Mouse (Mus musculus) heart, postnatal 25 days (tissue): ENCODE data around the gene 1700021F05Rik. TPM values are rescaled to one million over a fixed set of nuclear protein-coding genes. Genes with fewer than 3 reads are reported as not detected.

Experiments used
- DNase-seq: peaks from one replicate; pipeline ENCODE4 v3.0.0; 2022; ENCODE audit warnings: low spot score
- intact Hi-C: fragments of 180-260 bp; cut with DNase I; formaldehyde crosslinking; loops from one replicate; pipeline ENCODE4 v1.15.1; 2025
- total RNA-seq, 2 experiments: library from RNA; stranded (reverse); gene quantifications; 2 replicates each; pipeline ENCODE4 v1.2.3; 2021

1700021F05Rik gene
- 100 to 1,000 TPM; 107 to 111 TPM for total RNA-seq

GRCm38 (mm10) chr10:43540442-43541152 lies at the start of gene 1700021F05Rik:
Gene 1700021F05Rik (minus strand): TSS chr10:43540994.
- intact Hi-C loops: loop anchor here (2.0 to 5.0 kb wide), 2 partner anchors 60 to 778 kb away; partner anchors contain the start of gene Sec63
- peak; percentile 90 for DNase-seq

GRCm38 (mm10) chr10:43588470-43589177 lies 47.8 kb upstream of the 1700021F05Rik start:
- intact Hi-C loops: no loop called here
- no peak for DNase-seq

DNA sequence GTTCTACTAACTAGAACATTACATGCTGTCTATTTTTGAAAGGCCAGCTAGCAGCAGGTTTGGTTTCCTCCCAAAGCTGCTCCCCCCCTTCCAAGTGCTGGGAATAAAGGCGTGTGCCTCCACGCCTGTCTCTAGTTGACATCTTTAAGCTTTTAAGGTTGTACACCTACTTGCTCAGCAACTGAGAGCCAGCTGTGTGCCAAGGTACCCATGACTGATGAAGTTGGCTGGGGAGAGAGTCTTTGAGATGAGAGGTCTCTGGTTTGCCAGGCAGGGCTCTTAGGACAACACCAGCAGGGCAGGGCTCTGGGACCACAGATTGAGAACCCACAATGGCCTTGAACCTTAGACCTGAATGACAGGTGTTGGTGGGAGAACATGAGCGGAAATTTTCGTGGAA lies 43.7 kb upstream of the 1700021F05Rik start:
- no peak for DNase-seq
- intact Hi-C loops: no loop called here

DNA sequence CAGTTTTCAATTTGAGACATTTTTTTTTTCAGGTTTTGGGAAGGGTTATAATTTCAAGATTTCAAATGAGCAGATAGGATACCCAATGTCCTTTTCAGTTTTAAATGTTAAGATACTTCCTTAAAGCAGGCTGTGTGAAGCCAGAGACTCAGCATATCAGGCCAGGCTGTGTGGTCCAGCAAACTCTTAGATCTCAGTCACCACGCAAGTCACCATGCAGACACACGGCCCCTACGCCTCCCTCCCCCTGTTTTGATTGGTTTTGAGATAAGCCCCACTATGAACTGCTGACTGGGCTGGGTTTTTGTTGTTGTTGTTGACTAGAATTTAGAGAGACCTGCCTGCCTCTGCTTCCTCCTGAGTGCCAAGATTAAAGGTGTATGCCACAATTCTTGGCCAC lies 40.5 kb upstream of the 1700021F05Rik start:
- intact Hi-C loops: no loop called here

DNA sequence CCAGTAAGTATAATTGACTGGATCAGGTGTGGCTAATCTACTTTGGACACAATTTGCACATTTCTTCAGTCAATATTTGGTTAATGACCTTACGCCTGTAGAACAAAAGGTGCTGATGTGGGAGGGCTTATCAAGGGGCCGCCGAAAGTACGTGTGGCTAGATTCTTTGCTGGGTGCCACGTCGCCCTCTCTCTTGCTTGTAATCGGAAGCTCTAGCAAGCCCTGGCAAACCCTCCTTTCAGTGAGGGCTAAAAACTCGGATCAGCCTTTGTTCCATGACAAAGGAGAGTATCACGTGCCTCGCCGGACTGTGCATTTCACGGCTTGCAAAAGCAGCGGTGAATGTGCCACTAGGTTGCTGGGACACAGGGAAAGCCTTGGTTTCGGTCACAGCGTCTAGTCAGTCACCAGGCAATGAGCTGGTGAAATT lies 39.9 kb upstream of the 1700021F05Rik start:
- DNase-seq: no peak
- intact Hi-C loops: no loop called here

More for the DNA sequence above, 40.5 kb upstream of the 1700021F05Rik start:
- DNase-seq: no peak

- no peak for DNase-seq
- intact Hi-C loops: loop anchor here (5.0 to 10.0 kb wide), 2 partner anchors 493 to 595 kb away; no protein-coding TSS in a partner anchor
Measured at GRCm38 (mm10) chr10:43579381-43580261, 38.8 kb upstream of the 1700021F05Rik start.

DNA sequence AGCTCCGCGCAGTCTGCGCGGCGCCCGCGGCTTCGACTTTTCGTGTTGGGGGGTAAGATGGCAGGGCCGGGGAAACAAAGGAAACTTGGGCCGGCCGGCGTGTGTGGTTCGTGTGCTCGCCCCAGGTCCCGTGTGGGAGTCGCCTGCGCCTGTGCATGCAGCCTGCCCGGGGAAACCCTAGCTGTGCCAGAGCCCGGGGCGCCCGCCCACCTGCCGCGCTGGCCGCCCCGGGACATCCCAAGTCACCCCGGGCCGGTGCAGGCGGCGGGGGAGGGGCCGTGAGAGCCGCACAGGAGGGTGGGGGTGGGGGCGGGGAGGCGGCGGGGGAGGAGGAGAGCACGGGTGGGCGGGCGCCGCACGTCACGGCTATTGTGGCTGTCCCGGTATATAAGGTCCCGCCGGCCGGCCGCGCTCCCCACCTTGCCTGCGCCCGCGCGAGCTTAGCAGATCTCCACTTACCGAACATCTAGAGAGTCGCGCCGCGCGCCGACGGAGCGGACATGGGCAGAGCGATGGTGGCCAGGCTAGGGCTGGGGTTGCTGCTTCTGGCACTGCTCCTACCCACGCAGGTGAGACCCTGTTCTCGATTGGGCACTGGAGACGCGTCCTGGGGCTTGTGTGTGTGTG lies 38.1 kb upstream of the 1700021F05Rik start:
- intact Hi-C loops: loop anchor here (5.0 to 10.0 kb wide), 2 partner anchors 493 to 596 kb away; no protein-coding TSS in a partner anchor
- peak; percentile 21 for DNase-seq

- no peak for DNase-seq
Measured at GRCm38 (mm10) chr10:43578366-43578753, 37.6 kb upstream of the 1700021F05Rik start.

DNA sequence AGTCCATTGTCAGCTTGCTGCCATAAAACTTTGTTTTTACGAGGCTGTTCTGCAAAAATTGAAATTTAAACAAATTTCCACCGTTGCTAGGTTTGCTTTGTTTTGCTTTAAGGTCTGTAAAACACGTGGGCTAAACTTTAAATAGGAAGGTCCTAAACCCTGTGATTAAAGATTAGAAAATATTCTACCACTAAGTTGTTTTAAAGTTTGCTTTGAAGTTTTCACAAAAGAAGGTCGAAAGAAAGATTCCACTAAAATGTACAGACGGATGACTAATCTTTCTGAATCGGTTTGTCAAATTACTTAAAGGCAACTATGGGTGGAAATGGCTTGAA lies 37.2 kb upstream of the 1700021F05Rik start, which contains the start of gene Cd24a:
TSS of gene Cd24a (plus strand) at position 288 of the 335 bp plus-strand sequence.
- intact Hi-C loops: loop anchor here (5.0 to 10.0 kb wide), 2 partner anchors 494 to 597 kb away; no protein-coding TSS in a partner anchor

More at GRCm38 (mm10) chr10:43578366-43578753, 37.6 kb upstream of the 1700021F05Rik start:
- intact Hi-C loops: loop anchor here (5.0 to 10.0 kb wide), 2 partner anchors 494 to 596 kb away; no protein-coding TSS in a partner anchor

GRCm38 (mm10) chr10:43577299-43577996 lies 36.7 kb upstream of the 1700021F05Rik start:
- DNase-seq: no peak
- intact Hi-C loops: loop anchor here (5.0 to 10.0 kb wide), 2 partner anchors 495 to 597 kb away; no protein-coding TSS in a partner anchor

More for the DNA sequence above, 37.2 kb upstream of the 1700021F05Rik start, which contains the start of gene Cd24a:
- no peak for DNase-seq

- intact Hi-C loops: loop anchor here (1.0 to 10.0 kb wide), 4 partner anchors 296 to 600 kb away; no protein-coding TSS in a partner anchor
Measured at GRCm38 (mm10) chr10:43574956-43575355, 34.2 kb upstream of the 1700021F05Rik start.

DNA sequence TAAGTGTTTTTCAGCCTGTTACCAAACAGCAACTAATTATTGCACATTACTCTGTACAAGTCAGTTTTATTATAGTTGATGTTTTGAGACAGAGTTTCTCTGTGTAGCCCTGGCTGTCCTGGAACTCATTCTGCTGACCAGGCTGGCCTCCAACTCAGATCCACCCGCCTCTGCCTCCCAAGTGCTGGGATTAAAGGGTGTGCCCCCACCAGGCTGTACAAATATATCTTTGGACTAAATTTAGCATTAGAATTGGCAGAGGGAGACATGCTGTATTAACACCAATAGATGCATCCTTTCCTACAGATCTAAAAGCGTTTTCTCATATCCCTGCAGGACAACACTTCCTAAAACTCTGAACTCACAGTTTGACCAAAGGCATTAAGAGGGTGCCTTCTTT lies 33.6 kb upstream of the 1700021F05Rik start:
- DNase-seq: no peak
- intact Hi-C loops: loop anchor here (2.0 to 10.0 kb wide), 2 partner anchors 296 to 600 kb away; no protein-coding TSS in a partner anchor

More at GRCm38 (mm10) chr10:43574956-43575355, 34.2 kb upstream of the 1700021F05Rik start:
- DNase-seq: peak; percentile 30

GRCm38 (mm10) chr10:43561311-43561710 lies 20.5 kb upstream of the 1700021F05Rik start:
- DNase-seq: no peak
- intact Hi-C loops: no loop called here

DNA sequence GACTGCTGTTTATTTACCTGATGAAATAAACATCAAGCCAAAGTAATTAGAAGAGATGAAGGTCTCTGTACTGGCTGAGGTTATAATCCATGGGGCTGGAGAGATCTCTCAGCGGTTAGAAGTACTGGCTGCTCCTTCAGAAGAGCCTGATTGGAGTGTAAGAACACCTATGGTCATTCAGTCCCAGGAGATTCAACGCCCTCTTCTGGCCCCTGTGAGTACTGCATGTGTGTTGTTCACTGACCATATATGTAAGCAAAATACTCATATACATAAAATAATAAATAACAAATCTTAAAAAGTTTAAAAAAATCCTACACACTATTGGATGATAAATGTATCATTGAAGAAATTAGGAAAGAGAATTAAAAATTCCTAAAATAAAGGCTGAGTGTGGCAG lies 20.0 kb upstream of the 1700021F05Rik start:
- no peak for DNase-seq
- intact Hi-C loops: no loop called here

- intact Hi-C loops: no loop called here
Measured at GRCm38 (mm10) chr10:43559313-43559712, 18.5 kb upstream of the 1700021F05Rik start.

GRCm38 (mm10) chr10:43557630-43558165 lies 16.9 kb upstream of the 1700021F05Rik start:
- DNase-seq: no peak
- intact Hi-C loops: no loop called here

More at GRCm38 (mm10) chr10:43559313-43559712, 18.5 kb upstream of the 1700021F05Rik start:
- no peak for DNase-seq

DNA sequence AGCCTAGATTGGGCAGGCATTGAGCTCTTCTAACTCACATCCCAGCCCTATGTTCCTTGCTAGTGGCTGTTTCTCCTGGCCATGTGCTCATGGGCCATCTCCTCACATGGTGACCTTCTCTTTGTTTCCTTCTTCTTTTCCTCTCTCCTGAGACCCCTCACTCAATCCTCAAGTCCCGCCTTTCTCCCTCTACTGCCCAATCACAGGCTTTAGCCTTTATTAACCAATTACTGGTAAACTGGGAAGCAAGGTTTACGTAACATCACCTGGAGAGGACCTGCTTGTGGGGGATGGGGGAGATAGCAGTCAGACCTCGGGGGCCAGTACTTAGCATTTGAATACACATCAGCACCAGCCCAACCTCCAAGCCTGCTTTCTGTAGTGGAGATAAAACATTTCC lies 10.6 kb upstream of the 1700021F05Rik start:
- intact Hi-C loops: no loop called here
- DNase-seq: no peak

DNA sequence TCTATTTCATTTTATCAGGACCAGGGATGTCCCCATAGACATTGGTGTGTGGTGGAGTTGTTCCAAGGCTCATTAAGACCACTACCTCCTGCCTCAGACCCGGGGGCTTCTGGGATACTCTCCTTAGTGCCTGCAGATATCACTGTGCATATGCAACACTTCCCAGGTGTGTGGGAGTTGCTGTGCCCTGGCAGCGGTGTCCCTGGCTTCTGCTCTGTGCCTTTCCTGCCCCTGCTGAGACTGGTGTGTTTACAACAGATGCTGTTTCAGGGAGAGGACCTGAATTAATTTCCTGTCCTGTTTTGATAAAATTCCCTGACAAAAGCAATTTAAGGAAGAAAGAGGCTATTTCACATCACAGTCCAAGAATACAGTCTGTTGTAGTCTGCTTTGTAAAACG lies 10.1 kb upstream of the 1700021F05Rik start:
- intact Hi-C loops: no loop called here
- DNase-seq: no peak
